Mouse (Mus musculus): ENCODE data around the gene Catsperg1.

GRCm38 (mm10) chr7:29134230-29134629 lies 79.6 kb downstream of the Catsperg1 start:
- TF ChIP-seq POLR2A (IDR thresholded peaks at IDR 0.05; ENCODE audit: borderline replicate concordance, extremely low read depth, low read depth, low read length) (no peak), CTCF (IDR thresholded peaks at IDR 0.05; ENCODE audit: insufficient read depth, low read length) (no peak)

All from lung, adult 2 months (tissue).